In genomic region chr15:89146537-89146936, GRCm38 (mm10) we compare ENCODE assay signal across 9 mouse cellular contexts. TPM values are rescaled to one million over a fixed set of nuclear protein-coding genes. Genes with fewer than 3 reads are reported as not detected.
DNase-seq lines count a peak whose midpoint lies in the region; ATAC-seq and TF ChIP-seq lines count a peak whose summit lies in the region.
"Had no signal": no experiment of that assay in that cellular context is flagged by ENCODE, and none has a peak within 500 bp of the region (broad histone marks: within the 10 kb centered on the region; RNA-seq: fewer than 3 reads in every experiment).

No protein-coding gene starts in this region.

- no peaks in the 10 kb centered on the region for H3K36me3 ChIP-seq in megakaryocyte, embryonic 14.5 days (replicated peaks; ENCODE audit: low read length)
- no peaks in the 10 kb centered on the region for H3K36me3 ChIP-seq in heart, embryonic 15.5 days
- H3K36me3 ChIP-seq in lung, postnatal 0 days (ENCODE audit: insufficient read depth, low read length), result no peaks in the 10 kb centered on the region

- no peak overlapping the region for H3K9ac ChIP-seq in heart, embryonic 15.5 days
- H3K9ac ChIP-seq in lung, postnatal 0 days (replicated peaks; ENCODE audit: low read depth), result no peak overlapping the region
- H3K9ac ChIP-seq: liver, embryonic 14.5 days had no signal

- peaks cover 55% of the 10 kb centered on the region for H3K4me1 ChIP-seq in megakaryocyte, embryonic 14.5 days
- H3K4me1 ChIP-seq in cortical plate, adult 2 months (ENCODE audit: control insufficient read depth, insufficient read depth, low read length), result peaks cover 3% of the 10 kb centered on the region
- peaks cover 38% of the 10 kb centered on the region for H3K4me1 ChIP-seq in heart, embryonic 15.5 days (replicated peaks)
- peaks cover 14% of the 10 kb centered on the region for H3K4me1 ChIP-seq in lung, postnatal 0 days (ENCODE audit: insufficient read depth, low read depth, low read length)

- TF ChIP-seq EP300 in lung, postnatal 0 days (IDR thresholded peaks at IDR 0.05), result no peak

- TF ChIP-seq CTCF in cortical plate, adult 2 months (IDR thresholded peaks at IDR 0.05; ENCODE audit: extremely low read depth, insufficient read depth, low read length), result no peak
- no peak for TF ChIP-seq CTCF in layer of hippocampus, adult 2 months (conservative IDR thresholded peaks at IDR 0.05)
- no peak; the same call in 1 of the 2 replicates for TF ChIP-seq CTCF in lung, postnatal 0 days (IDR thresholded peaks at IDR 0.05)

- H3K9me3 ChIP-seq in megakaryocyte, embryonic 14.5 days, result peaks cover 14% of the 10 kb centered on the region
- no peaks in the 10 kb centered on the region for H3K9me3 ChIP-seq in heart, embryonic 15.5 days (replicated peaks)
- H3K9me3 ChIP-seq in lung, postnatal 0 days (ENCODE audit: low read length), result no peaks in the 10 kb centered on the region

- no peak for TF ChIP-seq POLR2A in cortical plate, adult 2 months (IDR thresholded peaks at IDR 0.05; ENCODE audit: extremely low read depth, insufficient read depth, low read length)

- WGBS in heart, embryonic 15.5 days, result 2% methylated on average over 27 of the region's 27 CpGs
- WGBS in lung, postnatal 0 days, result 4% methylated on average over 26 of the region's 27 CpGs

- ATAC-seq in megakaryocyte, adult 5-6 weeks (ENCODE audit: poor library complexity, severe bottlenecking), result no peak
- ATAC-seq in heart, embryonic 15.5 days (replicated peaks; ENCODE audit: insufficient number of reproducible peaks, insufficient read depth, low FRiP score, low read depth), result 0 out of 2 replicates have a peak, but pooled peaks have one; percentile 8
- peak; percentile 46 for ATAC-seq in lung, postnatal 0 days

- no peak overlapping the region for H3K27ac ChIP-seq in cortical plate, adult 2 months (ENCODE audit: insufficient read depth, low read length)
- H3K27ac ChIP-seq in heart, embryonic 15.5 days, result no peak overlapping the region
- H3K27ac ChIP-seq in layer of hippocampus, adult 2 months, result peak overlapping the region; percentile 24
- H3K27ac ChIP-seq in lung, postnatal 0 days (ENCODE audit: low read length), result no peak overlapping the region
- H3K27ac ChIP-seq: liver, embryonic 14.5 days had no signal

- no peak for DNase-seq in layer of hippocampus, adult 2 months (ENCODE audit: low spot score in 2 of 2)
- peak; percentile 43 for DNase-seq in lung, postnatal 0 days (ENCODE audit: low spot score)
- DNase-seq in right cerebral cortex, postnatal 10 days (ENCODE audit: low spot score in 2 of 2), result peak; percentile 72 to 74
- DNase-seq in yolk sac, embryonic 10.5 days (ENCODE audit: low spot score), result no peak

- peaks cover 95% of the 10 kb centered on the region for H3K27me3 ChIP-seq in megakaryocyte, embryonic 14.5 days (replicated peaks)
- H3K27me3 ChIP-seq in heart, embryonic 15.5 days, result peaks cover 79% of the 10 kb centered on the region
- peaks cover 14% of the 10 kb centered on the region for H3K27me3 ChIP-seq in lung, postnatal 0 days (replicated peaks; ENCODE audit: insufficient read depth, low read length)

- peak overlapping the region; percentile 51 for H3K4me2 ChIP-seq in heart, embryonic 15.5 days
- H3K4me2 ChIP-seq in lung, postnatal 0 days (replicated peaks; ENCODE audit: low read depth, low read length), result peak overlapping the region; percentile 42

- H3K4me3 ChIP-seq in megakaryocyte, embryonic 14.5 days (replicated peaks), result peak overlapping the region; percentile 70
- H3K4me3 ChIP-seq in cortical plate, adult 2 months (ENCODE audit: insufficient read depth, low read length), result peak overlapping the region; percentile 80
- H3K4me3 ChIP-seq in heart, embryonic 15.5 days, result peak overlapping the region; percentile 30
- H3K4me3 ChIP-seq in layer of hippocampus, adult 2 months, result peak overlapping the region; percentile 47
- 0 out of 2 replicates have a peak overlapping the region, but pooled peaks have one; percentile 8 for H3K4me3 ChIP-seq in lung, postnatal 0 days (ENCODE audit: low read depth, low read length)

RNA-seq across cellular contexts. Expression of gene Mapk11, which starts 2.9 kb away (rescaled TPM):
- 0.29 TPM in 1 of 2 replicates, not detected in the other for polyA plus RNA-seq in megakaryocyte, embryonic 14.5 days (2012; ENCODE audit: insufficient read depth, low replicate concordance)
- 0.40 and 0.43 TPM in 2 replicates for total RNA-seq in megakaryocyte, adult 5-6 weeks (2015)
- total RNA-seq in megakaryocyte, adult 5-6 weeks (2017), result 0.24 and 0.51 TPM in 2 replicates
- 91.5 and 93.7 TPM in 2 replicates for polyA plus RNA-seq in cortical plate, adult 2 months (2012; rRNA removed)
- polyA plus RNA-seq in heart, embryonic 15.5 days (2015; fragmentation: Nextera tagmentation; extraction: Ambion mirVana), result 3.1 and 4.1 TPM in 2 replicates
- 10 to 100 TPM; 21.6 to 25.8 TPM for total RNA-seq in layer of hippocampus, adult 2 months (2021)
- polyA plus RNA-seq in lung, postnatal 0 days (2015; fragmentation: Nextera tagmentation; extraction: Ambion mirVana), result 7.4 and 8.5 TPM in 2 replicates

RNA-seq across cellular contexts. Expression of gene Mapk12, which starts 6.0 kb away (rescaled TPM):
- not detected in 2 replicates for polyA plus RNA-seq in megakaryocyte, embryonic 14.5 days (2012; ENCODE audit: insufficient read depth, low replicate concordance)
- total RNA-seq in megakaryocyte, adult 5-6 weeks (2015), result 0.64 and 0.65 TPM in 2 replicates
- total RNA-seq in megakaryocyte, adult 5-6 weeks (2017), result not detected in 2 replicates
- polyA plus RNA-seq in cortical plate, adult 2 months (2012; rRNA removed), result 21.0 and 22.3 TPM in 2 replicates
- 16.0 and 19.1 TPM in 2 replicates for polyA plus RNA-seq in heart, embryonic 15.5 days (2015; fragmentation: Nextera tagmentation; extraction: Ambion mirVana)
- 1 to 10 TPM; 4.4 to 5.6 TPM for total RNA-seq in layer of hippocampus, adult 2 months (2021)
- 13.0 and 14.4 TPM in 2 replicates for polyA plus RNA-seq in lung, postnatal 0 days (2015; fragmentation: Nextera tagmentation; extraction: Ambion mirVana)

RNA-seq across cellular contexts. Expression of gene Hdac10, which starts 18.0 kb away (rescaled TPM):
- polyA plus RNA-seq in megakaryocyte, embryonic 14.5 days (2012; ENCODE audit: insufficient read depth, low replicate concordance), result 3.8 and 7.9 TPM in 2 replicates
- total RNA-seq in megakaryocyte, adult 5-6 weeks (2015), result 5.3 and 7.8 TPM in 2 replicates
- total RNA-seq in megakaryocyte, adult 5-6 weeks (2017), result 11.0 and 12.8 TPM in 2 replicates
- polyA plus RNA-seq in cortical plate, adult 2 months (2012; rRNA removed), result 31.3 and 36.0 TPM in 2 replicates
- polyA plus RNA-seq in heart, embryonic 15.5 days (2015; fragmentation: Nextera tagmentation; extraction: Ambion mirVana), result 14.8 and 18.2 TPM in 2 replicates
- 10 to 100 TPM; 16.3 to 17.9 TPM for total RNA-seq in layer of hippocampus, adult 2 months (2021)
- polyA plus RNA-seq in lung, postnatal 0 days (2015; fragmentation: Nextera tagmentation; extraction: Ambion mirVana), result 14.8 and 15.1 TPM in 2 replicates

RNA-seq across cellular contexts. Expression of gene Tubgcp6, which starts 23.6 kb away (rescaled TPM):
- 12.5 and 18.5 TPM in 2 replicates for polyA plus RNA-seq in megakaryocyte, embryonic 14.5 days (2012; ENCODE audit: insufficient read depth, low replicate concordance)
- 11.0 and 15.5 TPM in 2 replicates for total RNA-seq in megakaryocyte, adult 5-6 weeks (2015)
- 16.0 and 17.3 TPM in 2 replicates for total RNA-seq in megakaryocyte, adult 5-6 weeks (2017)
- polyA plus RNA-seq in cortical plate, adult 2 months (2012; rRNA removed), result 31.8 and 34.1 TPM in 2 replicates
- 7.9 and 10.6 TPM in 2 replicates for polyA plus RNA-seq in heart, embryonic 15.5 days (2015; fragmentation: Nextera tagmentation; extraction: Ambion mirVana)
- total RNA-seq in layer of hippocampus, adult 2 months (2021), result 10 to 100 TPM; 31.0 to 31.5 TPM
- polyA plus RNA-seq in lung, postnatal 0 days (2015; fragmentation: Nextera tagmentation; extraction: Ambion mirVana), result 5.6 and 6.2 TPM in 2 replicates

RNA-seq across cellular contexts. Expression of gene Plxnb2, which starts 34.1 kb away (rescaled TPM):
- polyA plus RNA-seq in megakaryocyte, embryonic 14.5 days (2012; ENCODE audit: insufficient read depth, low replicate concordance), result 71.6 and 100 TPM in 2 replicates
- total RNA-seq in megakaryocyte, adult 5-6 weeks (2015), result 95.9 and 101 TPM in 2 replicates
- 111 and 118 TPM in 2 replicates for total RNA-seq in megakaryocyte, adult 5-6 weeks (2017)
- polyA plus RNA-seq in cortical plate, adult 2 months (2012; rRNA removed), result 51.0 and 52.9 TPM in 2 replicates
- polyA plus RNA-seq in heart, embryonic 15.5 days (2015; fragmentation: Nextera tagmentation; extraction: Ambion mirVana), result 76.5 and 109 TPM in 2 replicates
- total RNA-seq in layer of hippocampus, adult 2 months (2021), result 10 to 100 TPM; 49.7 to 59.1 TPM
- polyA plus RNA-seq in lung, postnatal 0 days (2015; fragmentation: Nextera tagmentation; extraction: Ambion mirVana), result 73.1 and 104 TPM in 2 replicates

Comparison
In these comparisons a context has a peak if more than half of its experiments do, and no peak if none do; other contexts are left out.
1. H3K4me3 ChIP-seq: peak in every context shown above with its lines; median percentile 80 in cortical plate, adult 2 months; 70 in megakaryocyte, embryonic 14.5 days; 47 in layer of hippocampus, adult 2 months; 30 in heart, embryonic 15.5 days; 8 in lung, postnatal 0 days.
2. DNase-seq: peak in lung, postnatal 0 days (single experiment) and right cerebral cortex, postnatal 10 days (2 of 2); none in layer of hippocampus, adult 2 months (0 of 2) and yolk sac, embryonic 10.5 days (single experiment).
3. RNA of gene Mapk12, which starts 6.0 kb away (polyA plus RNA-seq): 21.0 to 22.3 TPM in cortical plate, adult 2 months, 16.0 to 19.1 TPM in heart, embryonic 15.5 days and 13.0 to 14.4 TPM in lung, postnatal 0 days; not detected in megakaryocyte, embryonic 14.5 days; every median in the first group is over 10 times any median in the second.